Mouse (Mus musculus) liver, embryonic 15.5 days (tissue): ENCODE measurements around the gene Tsnax. TPM values are rescaled to one million over a fixed set of nuclear protein-coding genes. Genes with fewer than 3 reads are reported as not detected.

Experiments used
- ATAC-seq: fragments of 200-750 bp; cut with Nextera tagmentation; 2 replicates; pipeline ENCODE4 v1.8.0; 2017; ENCODE audit warnings: moderate number of reproducible peaks, mild to moderate bottlenecking, moderate library complexity; ENCODE audit not compliant: insufficient read depth
- H3K27ac ChIP-seq: fragments of 300-500 bp; sonication (generic); replicated peaks from 2 replicates; pipeline ENCODE4 v1.5.1; 2015; ENCODE audit warnings: mild to moderate bottlenecking, inconsistent platforms
- H3K27me3 ChIP-seq: fragments of 300-500 bp; sonication (generic); 2 replicates; pipeline ENCODE4 v1.6.1; 2015; ENCODE audit warnings: mild to moderate bottlenecking, inconsistent platforms
- H3K36me3 ChIP-seq: fragments of 300-500 bp; sonication (generic); replicated peaks from 2 replicates; pipeline ENCODE4 v1.6.1; 2015; ENCODE audit warnings: moderate library complexity, mild to moderate bottlenecking, inconsistent platforms
- H3K4me1 ChIP-seq: fragments of 300-500 bp; sonication (generic); replicated peaks from 2 replicates; pipeline ENCODE4 v1.6.1; 2015; ENCODE audit warnings: inconsistent platforms
- H3K4me2 ChIP-seq: fragments of 300-500 bp; sonication (generic); 2 replicates; pipeline ENCODE4 v1.6.1; 2015; ENCODE audit warnings: moderate library complexity, mild to moderate bottlenecking, inconsistent platforms
- H3K4me3 ChIP-seq: fragments of 300-500 bp; sonication (generic); replicated peaks from 2 replicates; pipeline ENCODE4 v1.5.1; 2015; ENCODE audit warnings: mild to moderate bottlenecking, inconsistent platforms
- H3K9ac ChIP-seq: fragments of 300-500 bp; sonication (generic); 2 replicates; pipeline ENCODE4 v1.6.1; 2015; ENCODE audit warnings: moderate library complexity, mild to moderate bottlenecking, inconsistent platforms
- H3K9me3 ChIP-seq: fragments of 300-500 bp; sonication (generic); replicated peaks from 2 replicates; pipeline ENCODE4 v1.6.1; 2016; ENCODE audit warnings: inconsistent platforms
- WGBS: fragments of 180-500 bp; shearing (Covaris S2); methylation state at CpG from one replicate; pipeline ENCODE4 v1.1.7; 2015; ENCODE audit warnings: mixed read lengths; ENCODE audit not compliant: insufficient replicate concordance; 5-methylcytosine and 5-hydroxymethylcytosine counted together
- microRNA-seq: library from miRNA; unstranded; fragments of <30 nt; microRNA quantifications from one replicate; pipeline ENCODE4, GENCODE M21; 2016
- polyA plus RNA-seq: library from polyadenylated mRNA; unstranded; fragments of >200 nt; fragmentation: Nextera tagmentation; extraction: Ambion mirVana; gene quantifications from 2 replicates; pipeline ENCODE4 v1.2.1, GENCODE M21; 2015

Tsnax gene
- polyA plus RNA-seq, 1 experiment from 2014 or later: 36.0 TPM

- Histone ChIP-seq H3K27ac (no peak overlapping the region), H3K9me3 (no peaks in the 10 kb centered on the region), H3K4me2 (no peak overlapping the region), H3K4me1 (0 out of 2 replicates have a peak, but pooled peaks cover 5% of the 10 kb centered on the region), H3K27me3 (no peaks in the 10 kb centered on the region), H3K36me3 (no peaks in the 10 kb centered on the region), H3K4me3 (no peak overlapping the region), H3K9ac (no peak overlapping the region)
- 67% methylated on average over 19 of the region's 19 CpGs for WGBS
- no peak for ATAC-seq
Measured at GRCm38 (mm10) chr8:125080388-125081344, 67.9 kb downstream of the Tsnax start.

- Histone ChIP-seq H3K4me3 (no peak overlapping the region), H3K4me1 (0 out of 2 replicates have a peak, but pooled peaks cover 5% of the 10 kb centered on the region), H3K36me3 (no peaks in the 10 kb centered on the region), H3K4me2 (no peak overlapping the region), H3K27me3 (no peaks in the 10 kb centered on the region), H3K9me3 (no peaks in the 10 kb centered on the region), H3K27ac (no peak overlapping the region; the same call in 1 of the 2 replicates), H3K9ac (no peak overlapping the region)
- no peak for ATAC-seq
- 41% methylated on average over 4 of the region's 4 CpGs for WGBS
Measured at GRCm38 (mm10) chr8:125083746-125084145, 70.9 kb downstream of the Tsnax start.

Small RNAs within 50 kb of the gene (microRNA-seq; reads per million reads assigned to microRNA genes)
- gene Gm22197: not detected

Other genes starting within 250 kb of the Tsnax start
- gene Trim67, start 219.9 kb upstream of the Tsnax start, polyA plus RNA-seq: 0.01 and 0.02 TPM in 2 replicates
- gene Gnpat, start 150.0 kb upstream of the Tsnax start, polyA plus RNA-seq: 35.6 and 42.2 TPM in 2 replicates
- gene 2810004N23Rik, start 149.9 kb upstream of the Tsnax start, polyA plus RNA-seq: 15.9 and 17.3 TPM in 2 replicates
- gene Exoc8, start 115.3 kb upstream of the Tsnax start, polyA plus RNA-seq: 3.7 and 3.8 TPM in 2 replicates
- gene Sprtn, start 115.1 kb upstream of the Tsnax start, polyA plus RNA-seq: 6.1 and 6.4 TPM in 2 replicates
- 3.5 and 4.5 TPM in 2 replicates for gene Egln1, start 63.7 kb upstream of the Tsnax start, polyA plus RNA-seq
- gene Disc1, start 41.2 kb downstream of the Tsnax start, polyA plus RNA-seq: 0.26 and 0.30 TPM in 2 replicates